Mouse (Mus musculus): Measurements from ENCODE around the gene Ehd4. TPM values are rescaled to one million over a fixed set of nuclear protein-coding genes. Genes with fewer than 3 reads are reported as not detected.

Ehd4 gene
- total RNA-seq, 2 experiments from 2014 or later: 372 to 460 TPM

- intact Hi-C loops (cut with DNase I): no loop called here
- DNase-seq: no peak
Observed at GRCm38 (mm10) chr2:120147999-120148398, 6.4 kb downstream of the Ehd4 start.

DNA sequence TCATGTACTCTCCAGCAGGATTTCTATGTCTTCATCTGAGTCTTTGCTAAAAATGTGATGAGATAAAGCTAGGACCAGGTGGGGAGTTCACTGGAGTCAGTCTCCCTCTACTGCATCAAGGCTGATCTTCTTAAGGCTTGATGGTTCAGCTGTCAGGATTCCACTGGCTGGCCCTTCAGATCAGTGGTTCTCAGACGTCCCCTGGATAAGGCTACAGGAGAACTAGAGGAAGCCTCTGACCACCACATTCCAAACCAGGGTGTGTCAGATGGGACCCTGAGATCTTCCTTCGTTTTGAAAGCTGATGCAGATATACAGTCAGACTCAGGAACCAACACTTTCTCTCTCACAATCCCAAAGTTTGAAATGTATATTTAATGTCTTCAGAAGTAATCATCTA lies 7.0 kb downstream of the Ehd4 start:
- DNase-seq: no peak
- intact Hi-C loops (cut with DNase I): no loop called here

- intact Hi-C loops (cut with DNase I): no loop called here
- DNase-seq: no peak
Observed at GRCm38 (mm10) chr2:120146543-120146942, 7.9 kb downstream of the Ehd4 start.

DNA sequence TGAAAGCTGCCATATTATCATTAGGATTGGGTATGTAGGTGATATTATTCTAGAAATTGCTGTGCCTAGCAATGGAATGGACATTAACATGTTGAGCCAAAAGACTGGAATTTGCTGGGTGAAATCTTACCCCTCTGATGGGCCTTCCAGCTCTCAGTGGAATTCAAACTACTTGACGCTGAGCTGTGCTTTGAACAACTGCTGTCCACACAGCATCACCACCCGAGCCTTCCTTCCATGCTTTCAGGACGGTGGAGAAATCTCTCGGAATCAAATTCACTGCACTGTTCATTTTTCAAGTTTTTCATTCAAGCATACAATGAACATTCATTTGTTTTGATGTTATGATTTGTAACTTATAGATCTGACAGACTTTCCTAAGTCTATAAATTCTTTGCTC lies 10.0 kb downstream of the Ehd4 start:
- no peak for DNase-seq
- intact Hi-C loops (cut with DNase I): no loop called here

GRCm38 (mm10) chr2:120142336-120142735 lies 12.1 kb downstream of the Ehd4 start:
- intact Hi-C loops (cut with DNase I): no loop called here
- no peak for DNase-seq

DNA sequence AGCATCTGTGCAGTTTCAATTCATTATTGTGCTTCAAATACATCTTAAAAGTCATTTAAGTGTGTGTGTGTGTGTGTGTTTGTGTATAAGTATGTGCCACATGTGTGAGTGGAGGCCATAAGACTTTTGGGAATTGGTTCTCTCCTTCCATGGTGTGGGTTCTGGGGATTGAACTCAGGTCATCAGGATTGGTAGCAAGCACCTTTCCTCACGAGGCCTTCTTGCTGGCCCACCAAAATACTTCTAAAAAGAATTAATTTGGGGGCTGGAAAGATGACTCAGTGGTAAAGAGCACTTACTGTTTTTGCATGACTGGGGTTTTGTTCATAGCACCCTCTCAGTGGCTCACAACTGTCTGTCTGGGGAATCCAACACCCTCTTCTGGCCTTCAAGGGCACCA lies 12.7 kb downstream of the Ehd4 start:
- no peak for DNase-seq
- intact Hi-C loops (cut with DNase I): no loop called here

DNA sequence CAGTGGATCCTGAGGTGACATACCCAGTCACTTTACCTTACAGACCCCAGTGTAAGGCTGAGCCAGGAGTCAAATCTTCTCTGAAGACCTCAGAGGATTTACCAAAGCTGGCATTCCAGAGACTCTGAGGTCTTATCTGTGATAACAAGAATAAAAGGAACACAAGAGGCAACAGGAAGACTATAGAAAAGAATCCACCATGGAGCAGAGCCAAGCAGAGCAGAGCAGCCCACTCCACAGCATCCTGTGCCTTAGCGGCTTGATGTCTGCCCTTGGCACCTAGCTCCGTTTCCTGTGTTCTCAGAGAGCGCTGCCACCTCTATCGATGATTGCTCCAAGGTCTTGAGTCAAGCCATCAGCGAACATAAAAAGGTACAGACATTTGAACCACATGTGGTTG lies 14.1 kb downstream of the Ehd4 start:
- intact Hi-C loops (cut with DNase I): no loop called here
- DNase-seq: no peak

GRCm38 (mm10) chr2:120139091-120139490 lies 15.3 kb downstream of the Ehd4 start:
- no peak for DNase-seq
- intact Hi-C loops (cut with DNase I): no loop called here

DNA sequence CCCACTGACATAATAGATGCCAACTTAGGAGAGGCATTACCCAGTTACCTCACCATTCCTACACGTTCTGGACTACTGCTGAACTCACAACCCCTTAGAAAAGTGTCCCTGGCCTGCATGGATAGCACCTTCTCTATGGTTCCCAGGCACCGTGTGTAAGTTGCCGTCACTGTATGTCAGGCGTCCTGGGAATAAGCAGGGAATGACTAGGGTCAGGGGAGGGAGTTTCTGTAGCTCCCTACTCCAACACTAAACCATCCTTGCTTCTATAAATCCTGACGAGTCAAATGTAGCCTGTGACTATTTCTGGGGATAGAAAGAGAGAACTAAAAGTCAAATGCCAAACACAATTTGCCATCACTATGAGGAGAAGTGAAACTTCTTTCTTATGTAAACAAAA lies 17.1 kb downstream of the Ehd4 start:
- intact Hi-C loops (cut with DNase I): no loop called here
- no peak for DNase-seq

- intact Hi-C loops (cut with DNase I): no loop called here
- DNase-seq: no peak
Observed at GRCm38 (mm10) chr2:120134453-120135075, 19.8 kb downstream of the Ehd4 start.

DNA sequence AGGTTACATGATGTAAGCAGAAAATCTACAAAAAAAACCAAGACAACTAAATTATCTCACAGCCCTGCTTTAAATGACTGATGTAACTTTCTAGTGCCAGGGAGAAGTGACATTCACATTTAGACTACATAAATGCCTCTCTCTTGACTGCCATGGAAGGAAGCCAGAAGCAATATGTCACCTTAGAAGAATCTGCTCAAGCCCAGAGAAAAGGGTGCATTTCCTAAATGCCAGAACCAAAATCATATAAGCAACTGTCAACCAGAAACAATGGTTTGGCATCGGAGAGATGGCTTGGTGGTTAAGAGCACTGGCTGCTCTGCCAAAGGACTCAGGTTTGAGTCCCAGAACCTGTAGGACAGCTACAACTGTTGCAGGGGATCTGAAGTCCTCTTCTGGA lies 22.5 kb downstream of the Ehd4 start:
- no peak for DNase-seq
- intact Hi-C loops (cut with DNase I): no loop called here

DNA sequence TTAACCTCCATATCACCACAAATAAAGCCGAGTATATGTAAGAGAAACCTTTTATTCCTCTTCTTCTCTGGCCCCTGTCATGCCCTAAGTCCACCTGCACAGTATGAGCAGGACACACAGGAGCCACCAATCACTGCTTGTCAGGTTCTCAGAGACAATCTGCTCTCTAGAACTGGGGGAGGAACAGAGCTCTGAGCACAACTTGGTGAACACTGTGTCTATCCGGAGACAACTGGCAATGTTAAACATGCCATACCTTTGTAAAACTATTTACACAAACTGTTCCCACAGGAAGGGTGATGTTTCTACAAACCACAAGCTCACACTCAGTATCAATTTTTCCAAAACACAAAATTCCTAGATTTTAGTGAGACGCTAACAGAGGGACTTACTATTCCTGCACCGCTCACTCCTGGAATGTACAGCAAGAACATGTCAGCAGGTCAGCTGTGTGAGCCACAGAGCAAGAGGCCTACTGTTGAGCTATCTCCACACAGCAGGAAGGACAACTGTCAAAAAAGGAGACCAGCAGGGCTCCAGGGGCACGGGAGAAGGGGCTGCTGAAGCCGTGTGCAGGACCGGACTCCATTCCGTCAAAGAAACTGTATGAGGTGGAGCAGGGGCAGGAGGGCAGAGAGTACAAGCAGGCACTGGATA lies 25.0 kb downstream of the Ehd4 start:
- no peak for DNase-seq
- intact Hi-C loops (cut with DNase I): loop anchor here (2.0 kb wide), 1 partner anchor 27 kb away; no protein-coding TSS in a partner anchor

GRCm38 (mm10) chr2:120128611-120129051 lies 25.8 kb downstream of the Ehd4 start:
- intact Hi-C loops (cut with DNase I): loop anchor here (2.0 kb wide), 1 partner anchor 26 kb away; no protein-coding TSS in a partner anchor
- DNase-seq: peak in 1 of 2 experiments; percentile 65

GRCm38 (mm10) chr2:120128011-120128410 lies 26.4 kb downstream of the Ehd4 start:
- intact Hi-C loops (cut with DNase I): loop anchor here (2.0 kb wide), 1 partner anchor 25 kb away; no protein-coding TSS in a partner anchor
- DNase-seq: no peak

DNA sequence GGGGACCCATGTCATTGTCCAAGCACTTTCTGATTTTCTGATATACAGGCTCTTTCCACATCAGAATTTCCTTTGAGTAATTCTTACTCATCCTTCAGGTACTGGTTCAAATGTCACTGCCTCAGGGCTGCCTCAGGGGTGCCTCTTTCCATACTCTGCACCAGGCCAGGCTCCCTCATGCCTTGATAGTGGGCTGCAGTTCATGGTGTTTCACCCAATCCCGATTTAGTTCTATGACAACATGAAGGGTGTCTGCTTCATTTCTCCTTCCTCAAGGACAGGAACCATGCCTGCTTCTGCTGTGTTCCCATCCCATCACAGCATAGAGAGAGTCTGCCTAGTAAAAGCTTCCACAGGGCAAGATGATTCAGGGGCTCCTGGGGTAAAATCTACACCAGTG lies 27.5 kb downstream of the Ehd4 start:
- no peak for DNase-seq
- intact Hi-C loops (cut with DNase I): no loop called here

GRCm38 (mm10) chr2:120126408-120126807 lies 28.0 kb downstream of the Ehd4 start:
- no peak for DNase-seq
- intact Hi-C loops (cut with DNase I): no loop called here

DNA sequence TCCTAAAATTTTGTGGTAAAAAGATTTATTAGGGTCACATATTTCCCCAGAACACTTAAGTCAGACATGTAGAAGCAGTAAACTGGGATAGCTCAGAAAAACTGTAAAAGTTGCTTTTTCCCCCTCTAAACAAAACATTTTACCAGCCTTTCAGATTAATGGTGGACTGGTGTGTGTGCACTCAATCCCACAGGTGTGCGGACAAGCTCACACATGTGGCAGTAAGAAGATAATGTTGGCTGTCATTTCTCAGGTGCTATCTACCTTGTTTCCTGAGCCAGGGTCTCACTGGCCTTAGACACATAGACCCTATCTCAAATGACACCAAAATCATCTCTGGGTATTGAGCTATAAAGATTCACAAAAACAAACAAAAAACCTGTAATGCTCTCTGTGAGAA lies 28.9 kb downstream of the Ehd4 start:
- intact Hi-C loops (cut with DNase I): no loop called here

DNA sequence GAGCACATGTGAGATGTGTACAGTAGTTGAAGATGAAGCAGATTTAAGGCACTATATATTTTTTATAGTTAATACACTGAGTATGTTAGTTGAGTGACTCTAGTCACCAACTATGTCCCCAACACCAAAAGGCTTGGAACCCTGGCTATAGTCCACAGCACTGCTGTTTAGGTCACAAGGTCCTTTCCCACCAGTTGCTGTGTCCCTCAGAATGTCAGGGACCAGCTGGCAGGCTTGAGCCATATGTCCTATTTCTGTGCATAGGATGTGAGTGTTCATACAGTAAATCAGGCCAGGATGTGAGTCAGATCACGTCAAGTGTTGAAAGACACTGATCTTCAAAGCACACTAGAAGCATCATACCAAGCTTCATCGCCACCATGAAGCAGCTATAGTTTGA lies 29.5 kb downstream of the Ehd4 start:
- intact Hi-C loops (cut with DNase I): no loop called here
- DNase-seq: no peak

More for the DNA sequence above, 28.9 kb downstream of the Ehd4 start:
- DNase-seq: no peak

GRCm38 (mm10) chr2:120124096-120124495 lies 30.3 kb downstream of the Ehd4 start:
- intact Hi-C loops (cut with DNase I): no loop called here
- no peak for DNase-seq

DNA sequence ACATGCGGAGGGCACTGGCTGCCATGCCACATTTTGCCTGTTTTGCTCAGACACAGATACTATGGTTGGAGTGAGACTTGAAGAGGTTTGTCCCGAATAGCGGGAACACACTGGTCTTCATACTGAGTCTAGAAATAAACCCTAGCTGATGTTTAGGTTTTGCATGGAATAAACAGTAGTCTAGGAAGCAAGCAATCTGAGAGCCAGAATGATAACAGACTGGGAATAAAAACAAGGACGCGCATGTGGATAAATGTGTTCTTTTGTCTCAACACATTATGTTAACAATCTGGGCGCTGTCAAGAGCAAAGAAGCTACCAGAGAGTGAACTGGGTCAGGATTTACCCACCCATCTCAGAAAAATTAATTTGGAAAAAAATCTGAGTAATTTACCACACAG lies 31.4 kb downstream of the Ehd4 start:
- intact Hi-C loops (cut with DNase I): no loop called here
- no peak for DNase-seq

- DNase-seq: peak in 1 of 2 experiments; percentile 25
- intact Hi-C loops (cut with DNase I): no loop called here
Observed at GRCm38 (mm10) chr2:120117346-120117745, 37.1 kb downstream of the Ehd4 start.

DNA sequence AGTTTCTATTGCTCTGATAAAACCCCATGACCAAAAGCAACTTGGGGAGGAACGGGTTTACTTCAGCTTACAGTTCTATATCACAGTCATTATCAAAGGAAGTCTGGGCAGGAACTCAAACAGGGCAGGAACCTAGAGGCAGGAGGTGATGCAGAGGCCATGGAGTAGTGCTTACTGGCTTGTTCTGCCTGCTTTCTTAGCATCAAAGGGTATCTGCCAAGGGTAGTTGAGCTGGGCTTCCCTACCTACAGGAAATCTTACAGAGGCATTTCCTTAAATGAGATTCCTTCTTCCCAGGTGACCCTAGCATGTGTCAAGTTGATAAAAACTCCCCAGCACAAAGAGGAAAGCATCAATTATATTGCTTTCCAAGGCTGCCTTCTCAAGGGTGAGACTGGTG lies 38.0 kb downstream of the Ehd4 start:
- intact Hi-C loops (cut with DNase I): no loop called here
- DNase-seq: no peak

All from heart, postnatal 36 days (tissue).